Mouse (Mus musculus) hindbrain, embryonic 14.5 days (tissue): ENCODE measurements around the gene Olfr907. TPM values are rescaled to one million over a fixed set of nuclear protein-coding genes. Genes with fewer than 3 reads are reported as not detected.

ENCODE experiments used
- ATAC-seq: fragments of 200-750 bp; cut with Nextera tagmentation; 2 replicates; pipeline ENCODE4 v1.8.0; 2017; ENCODE audit warnings: moderate number of reproducible peaks, mild to moderate bottlenecking, moderate TSS enrichment, moderate library complexity; ENCODE audit not compliant: low FRiP score
- DNase-seq: peaks from one replicate; pipeline ENCODE4 v3.0.0-alpha.2; 2015; ENCODE audit warnings: low spot score
- H3K27ac ChIP-seq: fragments of 300-500 bp; sonication (generic); 2 replicates; pipeline ENCODE4 v1.5.1; 2014; ENCODE audit warnings: mild to moderate bottlenecking, moderate library complexity
- H3K27me3 ChIP-seq: fragments of 300-500 bp; sonication (generic); 2 replicates; pipeline ENCODE4 v1.6.1; 2014; ENCODE audit warnings: mild to moderate bottlenecking, low read length, mixed read lengths; ENCODE audit not compliant: control insufficient read depth, insufficient read depth
- H3K36me3 ChIP-seq: fragments of 300-500 bp; sonication (generic); replicated peaks from 2 replicates; pipeline ENCODE4 v1.6.1; 2014; ENCODE audit not compliant: control insufficient read depth, insufficient read depth
- H3K4me1 ChIP-seq: fragments of 300-500 bp; sonication (generic); replicated peaks from 2 replicates; pipeline ENCODE4 v1.6.1; 2014; ENCODE audit warnings: antibody characterized with exemption, low read length, mixed read lengths; ENCODE audit not compliant: control insufficient read depth, insufficient read depth
- H3K4me2 ChIP-seq: fragments of 300-500 bp; sonication (generic); replicated peaks from 2 replicates; pipeline ENCODE4 v1.6.1; 2014; ENCODE audit warnings: mild to moderate bottlenecking, moderate library complexity
- H3K4me3 ChIP-seq: fragments of 300-500 bp; sonication (generic); replicated peaks from 2 replicates; pipeline ENCODE4 v1.5.1; 2014; ENCODE audit warnings: mild to moderate bottlenecking, low read length
- H3K9ac ChIP-seq: fragments of 300-500 bp; sonication (generic); 2 replicates; pipeline ENCODE4 v1.6.1; 2014
- H3K9me3 ChIP-seq: fragments of 300-500 bp; sonication (generic); 2 replicates; pipeline ENCODE4 v1.6.1; 2016; ENCODE audit warnings: low read length; ENCODE audit not compliant: control insufficient read depth
- WGBS: fragments of 180-500 bp; shearing (Covaris S2); extraction: QIAGEN DNeasy Blood & Tissue Kit; methylation state at CpG from one replicate; pipeline ENCODE4 v1.1.7; 2014; 5-methylcytosine and 5-hydroxymethylcytosine counted together
- polyA plus RNA-seq: library from polyadenylated mRNA; unstranded; fragments of >200 nt; fragmentation: Nextera tagmentation; extraction: Ambion mirVana; gene quantifications from 2 replicates; pipeline ENCODE4 v1.2.1, GENCODE M21; 2014

Gene Olfr907
- not detected in 2 replicates for polyA plus RNA-seq

DNA sequence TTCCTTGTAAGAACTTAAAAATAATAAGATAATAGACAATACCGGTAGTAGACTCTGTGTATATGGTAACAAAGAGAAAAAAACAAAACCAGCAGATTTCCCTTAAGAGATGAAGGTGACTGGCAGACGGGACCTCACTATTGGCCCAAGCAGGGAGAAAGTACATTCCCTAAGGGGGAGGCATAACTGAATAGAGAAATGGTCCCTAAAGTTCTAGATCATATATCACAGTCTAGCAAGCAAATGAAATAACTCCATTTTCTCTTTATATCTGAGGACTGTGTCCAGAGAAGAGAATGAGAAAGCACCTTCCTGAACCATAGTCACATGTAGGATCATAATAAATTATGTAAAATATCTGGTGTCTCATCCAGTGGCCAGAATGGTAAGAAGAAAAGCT, at the start of gene Olfr907:
Olfr907 (plus strand) TSS at position 301 of the 400 bp plus-strand sequence.
- H3K4me1 ChIP-seq, result no peaks in the 10 kb centered on the region
- no peaks in the 10 kb centered on the region for H3K36me3 ChIP-seq
- no peak within 1 kb of the TSS for H3K4me3 ChIP-seq
- no peaks in the 10 kb centered on the region for H3K9me3 ChIP-seq
- 84% methylated on average over 2 of the region's 2 CpGs for WGBS
- H3K4me2 ChIP-seq, result no peak within 1 kb of the TSS
- H3K9ac ChIP-seq, result no peak within 1 kb of the TSS
- ATAC-seq (no peak), DNase-seq (no peak)
- H3K27ac ChIP-seq, result no peak within 1 kb of the TSS
- H3K27me3 ChIP-seq, result no peaks in the 10 kb centered on the region

GRCm38 (mm10) chr9:38447352-38447751, 48.2 kb upstream of the Olfr907 start, which contains the start of gene Olfr902:
Olfr902 (plus strand) TSS chr9:38447652.
- ATAC-seq (no peak), DNase-seq (no peak)
- no peak within 1 kb of the TSS for H3K4me2 ChIP-seq
- no peaks in the 10 kb centered on the region for H3K36me3 ChIP-seq
- no peaks in the 10 kb centered on the region for H3K9me3 ChIP-seq
- H3K9ac ChIP-seq, result no peak within 1 kb of the TSS
- H3K27ac ChIP-seq, result no peak within 1 kb of the TSS
- H3K4me3 ChIP-seq, result no peak within 1 kb of the TSS
- H3K4me1 ChIP-seq, result no peaks in the 10 kb centered on the region
- no peaks in the 10 kb centered on the region for H3K27me3 ChIP-seq
- 93% methylated on average over 5 of the region's 5 CpGs for WGBS

DNA sequence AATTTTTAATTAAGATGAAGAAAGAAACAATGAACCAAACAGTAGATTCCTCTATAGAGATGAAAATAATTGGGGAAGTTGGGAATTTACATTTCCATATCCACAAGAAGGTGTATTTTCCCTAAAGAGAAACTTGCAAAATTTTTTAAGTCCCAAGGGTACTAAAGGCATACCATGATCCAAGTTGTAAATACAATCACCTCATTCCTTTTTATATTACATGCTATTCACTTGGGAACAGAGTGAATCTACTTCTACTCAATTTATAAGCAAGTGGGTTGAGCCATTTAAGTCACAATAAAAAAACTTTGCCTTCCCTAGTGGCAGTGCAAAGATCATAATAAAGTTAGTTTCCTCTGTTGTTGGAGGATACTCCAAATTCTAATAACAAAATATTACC, 32.8 kb upstream of the Olfr907 start, which contains the start of gene Olfr904:
Olfr904 (plus strand) TSS at position 301 of the 400 bp plus-strand sequence.
- no peak within 1 kb of the TSS for H3K4me3 ChIP-seq
- no peaks in the 10 kb centered on the region for H3K27me3 ChIP-seq
- H3K9ac ChIP-seq, result no peak within 1 kb of the TSS
- H3K4me2 ChIP-seq, result no peak within 1 kb of the TSS
- no peak within 1 kb of the TSS for H3K27ac ChIP-seq
- ATAC-seq (no peak), DNase-seq (no peak)
- no peaks in the 10 kb centered on the region for H3K4me1 ChIP-seq
- H3K36me3 ChIP-seq, result no peaks in the 10 kb centered on the region
- H3K9me3 ChIP-seq, result no peaks in the 10 kb centered on the region

GRCm38 (mm10) chr9:38470807-38471206, 24.8 kb upstream of the Olfr907 start, which contains the start of gene Olfr905:
Olfr905 (plus strand) TSS chr9:38471107.
- no peak within 1 kb of the TSS for H3K27ac ChIP-seq
- ATAC-seq, result no peak
- no peaks in the 10 kb centered on the region for H3K4me1 ChIP-seq

DNA sequence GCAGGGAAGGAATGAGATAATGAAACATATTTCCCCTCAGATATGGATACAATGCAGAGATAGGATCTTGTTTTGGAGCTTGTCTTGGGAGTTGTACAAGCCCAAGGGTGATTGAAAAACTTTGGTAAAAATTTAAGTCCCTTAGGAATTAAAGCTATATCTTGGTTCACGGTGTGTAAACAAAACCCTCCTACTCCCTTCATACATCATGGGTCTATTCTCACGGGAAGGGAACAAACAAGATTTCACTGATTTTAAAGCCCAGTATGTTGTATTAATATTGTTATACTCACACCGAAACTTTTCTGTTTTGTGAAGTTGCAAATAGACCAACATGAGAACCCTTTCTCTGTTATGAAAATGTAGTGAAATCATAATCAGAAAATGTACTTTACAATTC, 8.8 kb upstream of the Olfr907 start, which contains the start of gene Olfr906:
Olfr906 (plus strand) TSS at position 301 of the 400 bp plus-strand sequence.
- WGBS, result 88% methylated on average over 3 of the region's 3 CpGs
- no peak within 1 kb of the TSS for H3K4me3 ChIP-seq
- DNase-seq (no peak), ATAC-seq (no peak)
- H3K27me3 ChIP-seq, result no peaks in the 10 kb centered on the region
- H3K27ac ChIP-seq, result no peak within 1 kb of the TSS
- no peaks in the 10 kb centered on the region for H3K36me3 ChIP-seq
- H3K4me1 ChIP-seq, result no peaks in the 10 kb centered on the region
- H3K9ac ChIP-seq, result no peak within 1 kb of the TSS
- H3K4me2 ChIP-seq, result no peak within 1 kb of the TSS
- no peaks in the 10 kb centered on the region for H3K9me3 ChIP-seq

More at GRCm38 (mm10) chr9:38470807-38471206, 24.8 kb upstream of the Olfr907 start, which contains the start of gene Olfr905:
- no peak within 1 kb of the TSS for H3K4me2 ChIP-seq
- no peak within 1 kb of the TSS for H3K4me3 ChIP-seq
- H3K9ac ChIP-seq, result no peak within 1 kb of the TSS
- H3K36me3 ChIP-seq, result no peaks in the 10 kb centered on the region
- H3K9me3 ChIP-seq, result no peaks in the 10 kb centered on the region
- H3K27me3 ChIP-seq, result no peaks in the 10 kb centered on the region
- no peak for DNase-seq

DNA sequence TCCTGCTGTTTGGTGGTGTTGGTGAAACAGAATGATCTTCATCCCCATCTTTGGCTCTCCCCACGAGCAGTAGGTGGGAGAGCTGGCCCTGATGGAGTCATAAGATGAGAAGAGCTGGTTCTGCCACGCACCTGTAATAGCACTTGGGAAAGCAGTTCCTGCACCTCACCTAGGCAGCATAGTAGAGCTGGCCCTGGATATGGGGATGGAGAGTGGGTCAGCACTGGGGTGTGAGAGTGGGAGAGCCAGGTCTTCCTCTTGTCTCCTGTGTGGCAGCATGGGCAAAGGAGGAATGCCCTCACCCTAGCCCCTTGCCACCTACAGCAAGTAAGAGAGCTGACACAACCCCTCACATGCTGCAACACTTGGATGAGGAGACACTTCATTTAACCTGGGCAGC, 16.8 kb downstream of the Olfr907 start:
- Histone ChIP-seq H3K4me2 (no peak overlapping the region), H3K27ac (no peak overlapping the region), H3K4me3 (no peak overlapping the region), H3K9ac (no peak overlapping the region), H3K9me3 (no peaks in the 10 kb centered on the region), H3K4me1 (no peaks in the 10 kb centered on the region), H3K36me3 (no peaks in the 10 kb centered on the region), H3K27me3 (no peaks in the 10 kb centered on the region)
- 76% methylated on average over 2 of the region's 2 CpGs for WGBS
- no peak for ATAC-seq
- DNase-seq, result no peak

- H3K9me3 ChIP-seq, result no peaks in the 10 kb centered on the region
- no peaks in the 10 kb centered on the region for H3K27me3 ChIP-seq
- DNase-seq (no peak), ATAC-seq (no peak)
- no peak within 1 kb of the TSS for H3K9ac ChIP-seq
- WGBS, result 77% methylated on average over 1 of the region's 1 CpGs
- no peak within 1 kb of the TSS for H3K4me2 ChIP-seq
- H3K36me3 ChIP-seq, result no peaks in the 10 kb centered on the region
- no peak within 1 kb of the TSS for H3K4me3 ChIP-seq
- no peaks in the 10 kb centered on the region for H3K4me1 ChIP-seq
- no peak within 1 kb of the TSS for H3K27ac ChIP-seq
Observed at GRCm38 (mm10) chr9:38521280-38521679, 25.7 kb downstream of the Olfr907 start, which contains the start of gene Olfr911-ps1. Olfr911-ps1 (plus strand) TSS chr9:38521580.

- Histone ChIP-seq H3K4me1 (no peaks in the 10 kb centered on the region), H3K4me2 (no peak within 1 kb of the TSS), H3K27me3 (no peaks in the 10 kb centered on the region), H3K4me3 (no peak within 1 kb of the TSS), H3K27ac (no peak within 1 kb of the TSS), H3K9ac (no peak within 1 kb of the TSS), H3K36me3 (no peaks in the 10 kb centered on the region), H3K9me3 (no peaks in the 10 kb centered on the region)
- no peak for DNase-seq
- WGBS, result 93% methylated on average over 2 of the region's 2 CpGs
- no peak for ATAC-seq
Observed at GRCm38 (mm10) chr9:38537549-38537948, 41.9 kb downstream of the Olfr907 start, which contains the start of gene Olfr910. Olfr910 (plus strand) TSS chr9:38537849.
